23 mouse cellular contexts compared by ENCODE assay signal in genomic region chr17:93169572-93169971, GRCm38 (mm10). TPM values are rescaled to one million over a fixed set of nuclear protein-coding genes. Genes with fewer than 3 reads are reported as not detected.
DNase-seq lines count a peak whose midpoint lies in the region; TF ChIP-seq lines count a peak whose summit lies in the region.
"Had no signal": no experiment of that assay in that cellular context is flagged by ENCODE, and none has a peak within 500 bp of the region (broad histone marks: within the 10 kb centered on the region; RNA-seq: fewer than 3 reads in every experiment).

No protein-coding gene starts in this region.

- no peaks in the 10 kb centered on the region for H3K27me3 ChIP-seq in MEL (ENCODE audit: control insufficient read depth in 1 of 2, insufficient read depth in 2 of 2, low read length in 2 of 2)
- H3K27me3 ChIP-seq: CH12.LX, Patski had no signal

- no peak overlapping the region for H3K9ac ChIP-seq in MEL (ENCODE audit: control insufficient read depth, low read depth, low read length, poor library complexity, severe bottlenecking)

- no peak for TF ChIP-seq RAD21 in MEL (IDR thresholded peaks at IDR 0.05; ENCODE audit: low read depth, low read length)

- no peaks in the 10 kb centered on the region for H3K79me2 ChIP-seq in MEL (ENCODE audit: control insufficient read depth, insufficient read depth, low read length, poor library complexity)

- H3K36me3 ChIP-seq in MEL (ENCODE audit: control insufficient read depth in 1 of 2, insufficient read depth in 2 of 2, low read length in 2 of 2) = peaks cover 0 to 2% of the 10 kb centered on the region in 2 experiments; a peak in 2 of 4 replicates
- H3K36me3 ChIP-seq: G1E had no signal

- no peak overlapping the region for H3K4me3 ChIP-seq in MEL (ENCODE audit: control insufficient read depth in 1 of 2, insufficient read depth in 1 of 2, low read depth in 2 of 2, low read length in 2 of 2)

- no peak for TF ChIP-seq CTCF in MEL (IDR thresholded peaks at IDR 0.05 in 2 of 3, conservative IDR thresholded peaks at IDR 0.05 in 1 of 3; ENCODE audit: control insufficient read depth in 1 of 3, insufficient read depth in 1 of 3, low read depth in 2 of 3, low read length in 3 of 3, poor library complexity in 1 of 3, severe bottlenecking in 1 of 3)

- TF ChIP-seq POLR2A in MEL (IDR thresholded peaks at IDR 0.05; ENCODE audit: control insufficient read depth in 1 of 2, insufficient read depth in 1 of 2, low read depth in 1 of 2, low read length in 2 of 2, poor library complexity in 1 of 2) = no peak

- no peaks in the 10 kb centered on the region for H3K9me3 ChIP-seq in MEL (replicated peaks; ENCODE audit: insufficient read depth, low read length)
- H3K9me3 ChIP-seq: G1E had no signal

- DNase-seq in 416B (ENCODE audit: low read depth) (peak; percentile 5), MEL (ENCODE audit: low read depth, low spot score) (peak; percentile 15), MEL-GATA-1-ER (ENCODE audit: extremely low read depth, low read depth) (peak; percentile 24)
- no peak for DNase-seq in right cerebral cortex, postnatal 14 days
- no peak for DNase-seq in adrenal gland, postnatal 36 days
- no peak for DNase-seq in spleen, adult 12 weeks (ENCODE audit: low spot score)
- DNase-seq: adrenal gland, adult 2 months; adrenal gland, adult 8-10 months; adrenal gland, postnatal 10 days; adrenal gland, postnatal 14 days; adrenal gland, postnatal 25 days; B cell, adult 2 months; cerebellum, adult 11 months; cerebellum, adult 11-12 months; cerebellum, adult 18-20 months; cerebellum, adult 2 months; cerebellum, adult 8-10 months; cerebellum, adult 9-10 months; cerebellum, adult 9-11 months had no signal

- H3K27ac ChIP-seq in MEL (ENCODE audit: control insufficient read depth, low read depth, low read length) = no peak overlapping the region

- no peaks in the 10 kb centered on the region for H3K4me1 ChIP-seq in MEL (ENCODE audit: control insufficient read depth in 1 of 2, insufficient read depth in 2 of 2, low read length in 2 of 2)

- peak; percentile 61 to 62 for TF ChIP-seq EP300 in MEL (IDR thresholded peaks at IDR 0.05; ENCODE audit: low read depth in 1 of 2, low read length in 2 of 2)

TF ChIP-seq in MEL, 35 proteins besides CTCF, POLR2A, EP300 and RAD21:
- TF ChIP-seq GATA1 (IDR thresholded peaks at IDR 0.05; ENCODE audit: low read depth, low read length) (0 out of 2 replicates have a peak, but pooled peaks have one; percentile 16), TCF12 (IDR thresholded peaks at IDR 0.05; ENCODE audit: low read depth, low read length) (peak; percentile 79), USF1 (IDR thresholded peaks at IDR 0.05; ENCODE audit: low read depth, low read length) (no peak)
TF ChIP-seq in MEL: peak in this region for 2.

RNA-seq across cellular contexts. Expression of gene Adcyap1, which starts 29.2 kb away (rescaled TPM):
- not detected in 2 replicates for total RNA-seq in MEL (2012; rRNA removed)
- polyA plus RNA-seq in MEL (2012; ENCODE audit: insufficient read depth in 1 of 2, insufficient read length in 2 of 2, low read depth in 1 of 2, low replicate concordance in 2 of 2, missing spikeins in 1 of 2) = not detected
- under 1 TPM; 0.07 to 0.43 TPM for total RNA-seq in adrenal gland, postnatal 36 days (2021)
- total RNA-seq: adrenal gland, postnatal 14 days; adrenal gland, postnatal 25 days; CH12.LX; G1E had no signal
- polyA plus RNA-seq: CD4-positive, CD25-positive, alpha-beta regulatory T cell, adult 4 months; G1E; Patski had no signal

Comparison
In these comparisons a context has a peak if more than half of its experiments do, and no peak if none do; other contexts are left out.
1. DNase-seq: peak in 416B (single experiment), MEL (single experiment) and MEL-GATA-1-ER (single experiment); none in right cerebral cortex, postnatal 14 days (single experiment), adrenal gland, postnatal 36 days (0 of 2) and spleen, adult 12 weeks (single experiment).